Mouse (Mus musculus): ENCODE results near the gene Chd1. TPM values are rescaled to one million over a fixed set of nuclear protein-coding genes. Genes with fewer than 3 reads are reported as not detected.

The Chd1 gene
- 30.4 and 60.7 TPM in 2 replicates for polyA plus RNA-seq (2012; rRNA removed)

- H3K4me3 ChIP-seq (ENCODE audit: control insufficient read depth, insufficient read depth, low read length): peak within 1 kb of the TSS; percentile 92
- peaks cover 12% of the 10 kb centered on the region for H3K36me3 ChIP-seq (ENCODE audit: control insufficient read depth, insufficient read depth, low read length)
- H3K27ac ChIP-seq (ENCODE audit: control insufficient read depth, insufficient read depth, low read length): peak within 1 kb of the TSS; percentile 100
- H3K4me1 ChIP-seq (replicated peaks; ENCODE audit: control insufficient read depth, insufficient read depth, low read length): peaks cover 4% of the 10 kb centered on the region; the same call in 1 of the 2 replicates
- H3K27me3 ChIP-seq (ENCODE audit: control insufficient read depth, insufficient read depth, low read length): no peaks in the 10 kb centered on the region
- peak; percentile 84 for DNase-seq
- WGBS: under 1% methylated on average over 121 of the region's 124 CpGs
- TF ChIP-seq POLR2A (IDR thresholded peaks at IDR 0.05; ENCODE audit: control insufficient read depth, extremely low read depth, insufficient read depth, low read length, poor library complexity) (peak; percentile 95), CTCF (IDR thresholded peaks at IDR 0.05; ENCODE audit: borderline replicate concordance, control insufficient read depth, extremely low read depth, insufficient read depth, low read length, poor library complexity) (no peak)
Measured at GRCm38 (mm10) chr17:15704475-15705300, at the start of gene Chd1. Gene Chd1 (plus strand): TSS chr17:15704967.

- peaks cover 5% of the 10 kb centered on the region for H3K4me1 ChIP-seq (replicated peaks; ENCODE audit: control insufficient read depth, insufficient read depth, low read length)
- no peak for TF ChIP-seq POLR2A (IDR thresholded peaks at IDR 0.05; ENCODE audit: control insufficient read depth, extremely low read depth, insufficient read depth, low read length, poor library complexity)
- TF ChIP-seq CTCF (IDR thresholded peaks at IDR 0.05; ENCODE audit: borderline replicate concordance, control insufficient read depth, extremely low read depth, insufficient read depth, low read length, poor library complexity): no peak
- WGBS: 32% methylated on average over 6 of the region's 6 CpGs
- H3K27ac ChIP-seq (ENCODE audit: control insufficient read depth, insufficient read depth, low read length): no peak overlapping the region
- H3K36me3 ChIP-seq (ENCODE audit: control insufficient read depth, insufficient read depth, low read length): no peaks in the 10 kb centered on the region
- no peak for DNase-seq
- H3K27me3 ChIP-seq (ENCODE audit: control insufficient read depth, insufficient read depth, low read length): no peaks in the 10 kb centered on the region
- no peak overlapping the region for H3K4me3 ChIP-seq (ENCODE audit: control insufficient read depth, insufficient read depth, low read length)
Measured at GRCm38 (mm10) chr17:15656881-15657607, 47.7 kb upstream of the Chd1 start.

- no peak overlapping the region for H3K4me3 ChIP-seq (ENCODE audit: control insufficient read depth, insufficient read depth, low read length)
- peaks cover 2% of the 10 kb centered on the region; the same call in 1 of the 2 replicates for H3K4me1 ChIP-seq (replicated peaks; ENCODE audit: control insufficient read depth, insufficient read depth, low read length)
- TF ChIP-seq CTCF (IDR thresholded peaks at IDR 0.05; ENCODE audit: borderline replicate concordance, control insufficient read depth, extremely low read depth, insufficient read depth, low read length, poor library complexity) (no peak), POLR2A (IDR thresholded peaks at IDR 0.05; ENCODE audit: control insufficient read depth, extremely low read depth, insufficient read depth, low read length, poor library complexity) (no peak)
- H3K27me3 ChIP-seq (ENCODE audit: control insufficient read depth, insufficient read depth, low read length): no peaks in the 10 kb centered on the region
- WGBS: 92% methylated on average over 5 of the region's 5 CpGs
- DNase-seq: no peak
- no peak overlapping the region for H3K27ac ChIP-seq (ENCODE audit: control insufficient read depth, insufficient read depth, low read length)
- H3K36me3 ChIP-seq (ENCODE audit: control insufficient read depth, insufficient read depth, low read length): no peaks in the 10 kb centered on the region
Measured at GRCm38 (mm10) chr17:15672870-15673269, 31.9 kb upstream of the Chd1 start.

GRCm38 (mm10) chr17:15677970-15678645, 26.7 kb upstream of the Chd1 start:
- 3% methylated on average over 6 of the region's 6 CpGs for WGBS
- Histone ChIP-seq H3K27ac (ENCODE audit: control insufficient read depth, insufficient read depth, low read length) (peak overlapping the region; percentile 94), H3K4me3 (ENCODE audit: control insufficient read depth, insufficient read depth, low read length) (no peak overlapping the region), H3K4me1 (replicated peaks; ENCODE audit: control insufficient read depth, insufficient read depth, low read length) (peaks cover 17% of the 10 kb centered on the region), H3K27me3 (ENCODE audit: control insufficient read depth, insufficient read depth, low read length) (no peaks in the 10 kb centered on the region), H3K36me3 (ENCODE audit: control insufficient read depth, insufficient read depth, low read length) (no peaks in the 10 kb centered on the region)
- TF ChIP-seq POLR2A (IDR thresholded peaks at IDR 0.05; ENCODE audit: control insufficient read depth, extremely low read depth, insufficient read depth, low read length, poor library complexity) (no peak), CTCF (IDR thresholded peaks at IDR 0.05; ENCODE audit: borderline replicate concordance, control insufficient read depth, extremely low read depth, insufficient read depth, low read length, poor library complexity) (no peak)
- DNase-seq: peak; percentile 74

- DNase-seq: no peak
- TF ChIP-seq CTCF (IDR thresholded peaks at IDR 0.05; ENCODE audit: borderline replicate concordance, control insufficient read depth, extremely low read depth, insufficient read depth, low read length, poor library complexity): no peak
- no peak for TF ChIP-seq POLR2A (IDR thresholded peaks at IDR 0.05; ENCODE audit: control insufficient read depth, extremely low read depth, insufficient read depth, low read length, poor library complexity)
- WGBS: 92% methylated on average over 9 of the region's 9 CpGs
- Histone ChIP-seq H3K4me1 (replicated peaks; ENCODE audit: control insufficient read depth, insufficient read depth, low read length) (peaks cover 20% of the 10 kb centered on the region), H3K4me3 (ENCODE audit: control insufficient read depth, insufficient read depth, low read length) (no peak overlapping the region), H3K27ac (ENCODE audit: control insufficient read depth, insufficient read depth, low read length) (no peak overlapping the region), H3K36me3 (ENCODE audit: control insufficient read depth, insufficient read depth, low read length) (no peaks in the 10 kb centered on the region), H3K27me3 (ENCODE audit: control insufficient read depth, insufficient read depth, low read length) (no peaks in the 10 kb centered on the region)
Measured at GRCm38 (mm10) chr17:15679966-15680630, 24.7 kb upstream of the Chd1 start.

All from thymus, adult 2 months (tissue).